Mouse (Mus musculus) megakaryocyte, adult 5-6 weeks (primary cell): ENCODE data around the gene Map10. TPM values are rescaled to one million over a fixed set of nuclear protein-coding genes. Genes with fewer than 3 reads are reported as not detected.
A peak's percentile ranks its signal among the peaks of the same experiment; 100 is the strongest.

Experiments used
- ATAC-seq: 2 replicates; pipeline ENCODE4 v1.8.0; 2016; ENCODE audit warnings: mild to moderate bottlenecking, inconsistent platforms; ENCODE audit not compliant: poor library complexity, severe bottlenecking
- total RNA-seq, 2 experiments: library from RNA; stranded (forward) in 1 of 2; stranded (reverse) in 1 of 2; fragments of 153-499, 151-499 nt in 1 of 2; fragments of 221-1000, 200-1000 nt in 1 of 2; gene quantifications; 2 replicates each; pipeline versions ENCODE4 v1.2.3 to v1.2.4; 2015 to 2017

Gene Map10
- total RNA-seq, 2 experiments from 2014 or later = 2.3 to 4.6 TPM

DNA sequence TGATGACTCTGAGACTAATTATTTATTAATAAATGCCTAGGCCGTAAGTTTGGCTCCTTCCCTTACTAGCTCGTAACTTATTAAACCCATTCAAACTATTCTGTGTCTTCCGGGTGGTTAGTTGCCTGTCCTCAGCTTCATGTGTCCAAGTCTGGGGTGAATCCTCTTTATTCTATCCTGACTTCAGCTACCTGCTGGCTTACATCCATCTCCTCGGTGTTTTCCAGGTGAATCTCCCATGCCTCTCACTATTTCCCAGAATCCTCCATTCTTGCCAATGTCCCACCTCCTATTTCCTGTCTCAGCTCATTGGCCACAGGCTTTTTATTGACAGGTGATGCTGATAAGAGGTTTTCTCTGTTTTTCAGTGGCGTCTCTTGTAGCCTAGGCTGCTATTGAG is 39.6 kb downstream of the Map10 start:
- no peak for ATAC-seq

DNA sequence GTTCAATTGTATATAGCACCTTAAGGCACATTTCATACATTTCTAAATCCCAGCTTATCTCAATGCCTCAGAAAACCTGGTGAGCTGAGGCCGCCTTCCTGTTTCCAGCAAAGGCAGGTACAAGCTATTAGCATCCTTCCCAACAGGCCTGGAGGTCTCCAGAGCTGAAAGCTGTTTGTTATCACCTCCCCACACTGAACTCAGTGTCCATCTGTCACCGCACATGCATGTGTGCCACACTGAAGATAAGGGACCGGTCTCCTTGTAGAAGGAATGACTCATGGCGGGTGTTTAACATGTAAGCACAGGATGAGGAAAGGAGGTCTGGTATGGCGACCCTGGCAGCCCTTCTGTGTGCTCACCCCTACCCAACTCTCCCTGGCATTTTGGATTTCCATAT is 41.9 kb downstream of the Map10 start:
- ATAC-seq = no peak

DNA sequence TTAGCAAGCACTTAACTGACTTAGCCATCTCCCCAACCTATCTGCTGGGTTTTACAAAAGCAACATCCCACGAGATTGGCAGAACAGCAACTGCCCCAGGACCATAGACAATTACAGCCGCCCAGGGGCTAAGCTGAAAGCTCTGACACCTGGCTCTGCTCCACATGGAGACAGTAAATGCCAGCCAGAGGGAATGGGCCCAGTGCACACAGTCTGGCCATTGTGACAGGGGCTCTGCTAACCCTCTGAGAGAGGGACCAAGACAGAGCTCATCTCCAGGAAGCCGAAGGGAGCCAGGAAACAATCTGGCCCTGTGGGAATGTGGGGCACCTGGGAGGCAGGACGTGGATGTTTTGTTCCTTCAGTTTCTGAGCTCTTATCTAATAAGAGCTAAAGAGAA is 46.6 kb downstream of the Map10 start:
- ATAC-seq = no peak

DNA sequence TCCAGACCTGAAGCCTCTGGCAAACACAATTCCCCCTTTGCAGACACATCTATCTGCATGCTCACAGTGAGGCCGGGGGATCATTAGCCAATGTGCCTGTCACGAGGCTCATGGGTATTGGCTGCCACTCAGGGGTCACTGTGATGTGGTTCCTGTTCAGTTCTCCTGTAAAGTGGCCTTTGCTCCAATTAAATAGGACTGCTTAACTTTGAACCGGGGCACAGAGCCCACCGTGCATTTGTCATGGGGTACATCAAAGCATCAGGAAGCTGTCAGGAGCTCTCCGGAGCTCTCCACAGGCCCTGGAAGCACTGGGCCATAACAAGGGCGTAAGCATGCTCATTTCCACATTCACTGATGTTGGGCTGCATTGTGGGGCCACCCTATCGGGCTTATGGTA is 47.0 kb downstream of the Map10 start:
- ATAC-seq = no peak

DNA sequence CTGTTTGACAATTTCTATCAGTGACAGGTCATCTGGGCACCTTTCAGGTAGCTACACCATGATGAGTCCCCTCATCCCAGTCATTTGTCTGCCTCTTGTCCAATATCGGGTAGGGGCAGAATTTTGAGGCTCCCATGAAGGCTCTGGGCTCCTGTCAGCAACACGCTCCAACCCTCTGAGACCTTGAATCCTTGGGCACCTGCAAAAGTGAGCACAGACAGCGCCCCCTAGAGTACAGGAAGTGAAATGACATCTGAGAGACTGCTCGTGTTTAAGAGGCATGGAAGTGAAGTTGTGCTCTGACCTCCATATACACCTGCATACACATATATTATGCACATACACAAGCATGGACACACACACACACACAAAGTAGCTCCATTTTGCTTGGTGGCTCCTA is 49.3 kb downstream of the Map10 start:
- ATAC-seq = 0 out of 2 replicates have a peak, but pooled peaks have one; percentile 31

GRCm38 (mm10) chr8:125722675-125723074 is 53.1 kb downstream of the Map10 start:
- ATAC-seq = no peak

Other genes starting within 250 kb of the Map10 start
- gene Sipa1l2, start 100.0 kb upstream of the Map10 start, total RNA-seq (2015) = 5.2 and 7.4 TPM in 2 replicates
- 10.9 and 11.6 TPM in 2 replicates for gene Sipa1l2, start 100.0 kb upstream of the Map10 start, total RNA-seq (2017)
- gene Ntpcr, start 60.1 kb downstream of the Map10 start, total RNA-seq (2015) = 33.0 and 33.3 TPM in 2 replicates
- 15.8 and 18.8 TPM in 2 replicates for gene Ntpcr, start 60.1 kb downstream of the Map10 start, total RNA-seq (2017)
- gene Pcnx2, start 228.5 kb downstream of the Map10 start, total RNA-seq (2015) = not detected in 2 replicates
- gene Pcnx2, start 228.5 kb downstream of the Map10 start, total RNA-seq (2017) = not detected in 2 replicates
- gene Map3k21, start 240.6 kb downstream of the Map10 start, total RNA-seq (2015) = not detected in 2 replicates
- gene Map3k21, start 240.6 kb downstream of the Map10 start, total RNA-seq (2017) = not detected in 2 replicates